Mouse (Mus musculus): ENCODE measurements at regions not wholly inside any gene's neighbourhood (a gene's known extent, or its start where the extent isn't known, plus 50 kb on each side); places are given as distances from the start of the nearest gene placed in this dataset.
A peak's percentile ranks its signal among the peaks of the same experiment; 100 is the strongest.
"Not testable (repeated sequence)": the region's sequence is repeated elsewhere in the genome, so short reads cannot be mapped to it uniquely, and the experiment has no call there.

- DNase-seq (ENCODE audit: low spot score in 2 of 2), result no peak
Observed at GRCm38 (mm10) chr14:90488301-90488700, 2017.1 kb upstream of the Pcdh20 start.

GRCm38 (mm10) chr14:90447971-90448370 is 1976.8 kb upstream of the Pcdh20 start:
- DNase-seq (ENCODE audit: low spot score in 2 of 2), result no peak

DNA sequence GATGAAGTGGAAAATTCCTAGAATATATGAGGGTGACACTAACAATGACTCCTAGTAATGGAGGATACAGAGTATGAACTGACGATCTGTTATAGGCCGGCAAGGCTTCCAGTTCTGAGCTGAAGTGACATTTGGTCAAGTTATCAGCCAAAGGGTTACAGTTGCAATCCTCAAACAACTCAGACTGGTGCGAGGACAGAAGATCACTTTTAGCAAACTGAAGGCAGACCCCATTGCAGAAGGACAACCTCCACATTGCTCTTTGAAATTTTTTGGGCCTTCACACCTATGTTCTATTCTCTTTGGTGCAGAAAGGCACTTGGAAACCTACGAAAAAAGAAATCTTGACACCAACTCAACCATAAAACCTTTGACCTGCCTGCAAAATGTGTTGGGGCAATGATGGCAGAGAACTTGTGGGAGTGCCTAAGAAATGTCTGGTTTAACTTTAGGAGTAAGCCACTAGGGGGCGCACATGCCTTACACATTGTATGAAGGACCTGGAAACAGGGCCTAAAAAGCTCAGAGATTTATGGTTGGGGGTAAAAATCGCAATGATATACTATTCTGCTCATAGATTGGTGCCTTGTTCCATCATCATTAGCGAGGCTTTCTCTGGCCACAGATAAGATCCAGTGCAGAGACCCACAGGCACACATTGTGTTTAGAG is 1961.8 kb upstream of the Pcdh20 start:
- DNase-seq (ENCODE audit: low spot score in 2 of 2), result peak; percentile 12 to 25

- no peak for DNase-seq (ENCODE audit: low spot score in 2 of 2)
Observed at GRCm38 (mm10) chr14:90412707-90413106, 1941.5 kb upstream of the Pcdh20 start.

DNA sequence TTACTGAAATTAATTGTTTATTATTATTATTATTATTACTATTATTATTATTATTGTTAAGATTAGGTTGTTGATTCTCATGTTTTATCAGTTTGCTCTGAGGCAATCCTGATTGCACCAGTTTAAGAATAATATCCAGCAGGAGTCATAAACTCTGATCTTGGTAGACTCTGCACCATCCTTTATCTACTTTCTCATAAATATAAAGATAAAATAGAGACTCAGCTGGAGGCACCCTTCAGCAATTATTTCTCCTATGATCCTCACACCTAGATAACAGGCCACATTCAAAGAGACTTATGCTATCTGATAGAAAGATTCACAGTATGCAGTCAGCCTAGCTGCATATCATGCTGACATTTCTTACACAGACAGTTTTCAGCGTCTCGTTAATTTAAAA is 1935.2 kb upstream of the Pcdh20 start:
- no peak for DNase-seq (ENCODE audit: low spot score in 2 of 2)

DNA sequence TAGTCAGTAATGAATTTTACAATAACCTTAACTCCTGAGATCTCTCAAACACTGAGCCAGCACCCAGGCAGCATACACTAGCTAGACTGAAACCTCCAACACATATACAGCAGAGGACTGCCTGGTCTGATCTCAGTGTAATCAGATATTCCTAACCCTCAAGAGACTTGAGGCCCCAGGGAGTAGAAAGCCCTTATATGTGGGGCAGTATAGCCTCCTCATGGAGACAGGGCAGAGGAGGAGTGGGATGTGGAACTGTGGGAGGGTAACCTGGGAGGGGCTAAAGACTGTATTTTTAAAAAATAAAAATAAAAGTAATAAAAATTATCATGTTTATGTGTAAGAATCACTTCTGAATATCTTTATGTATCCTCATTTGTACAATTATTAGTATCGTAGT is 1934.3 kb upstream of the Pcdh20 start:
- DNase-seq (ENCODE audit: low spot score in 2 of 2), result no peak

- no peak for DNase-seq (ENCODE audit: low spot score in 2 of 2)
Observed at GRCm38 (mm10) chr14:90367256-90367936, 1896.2 kb upstream of the Pcdh20 start.

GRCm38 (mm10) chr14:90334541-90334940 is 1863.3 kb upstream of the Pcdh20 start:
- no peak for DNase-seq (ENCODE audit: low spot score in 2 of 2)

DNA sequence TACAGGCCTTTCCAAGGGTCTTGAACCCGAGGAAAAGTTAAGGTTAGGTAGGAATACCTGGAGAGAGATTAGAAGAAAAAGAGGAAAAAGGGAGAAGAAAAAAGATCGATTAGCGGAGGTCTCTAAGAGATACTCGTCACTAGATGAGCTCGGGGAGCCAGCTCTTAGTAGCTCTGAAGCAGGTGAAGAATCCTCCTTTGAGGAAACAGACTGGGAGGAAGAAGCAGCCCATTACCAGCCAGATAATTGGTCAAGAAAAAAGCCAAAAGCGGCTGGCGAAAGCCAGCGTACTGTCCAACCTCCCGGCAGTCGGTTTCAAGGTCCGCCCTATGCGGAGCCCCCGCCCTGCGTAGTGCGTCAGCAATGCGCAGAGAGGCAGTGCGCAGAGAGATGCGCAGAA is 1824.3 kb upstream of the Pcdh20 start:
- DNase-seq (ENCODE audit: low spot score in 2 of 2), result not testable (repeated sequence)

- DNase-seq (ENCODE audit: low spot score in 2 of 2), result no peak
Observed at GRCm38 (mm10) chr14:90246042-90246441, 1774.8 kb upstream of the Pcdh20 start.

GRCm38 (mm10) chr14:90232661-90233060 is 1761.5 kb upstream of the Pcdh20 start:
- DNase-seq (ENCODE audit: low spot score in 2 of 2), result no peak

- no peak for DNase-seq (ENCODE audit: low spot score in 2 of 2)
Observed at GRCm38 (mm10) chr14:90200294-90200693, 1729.1 kb upstream of the Pcdh20 start.

DNA sequence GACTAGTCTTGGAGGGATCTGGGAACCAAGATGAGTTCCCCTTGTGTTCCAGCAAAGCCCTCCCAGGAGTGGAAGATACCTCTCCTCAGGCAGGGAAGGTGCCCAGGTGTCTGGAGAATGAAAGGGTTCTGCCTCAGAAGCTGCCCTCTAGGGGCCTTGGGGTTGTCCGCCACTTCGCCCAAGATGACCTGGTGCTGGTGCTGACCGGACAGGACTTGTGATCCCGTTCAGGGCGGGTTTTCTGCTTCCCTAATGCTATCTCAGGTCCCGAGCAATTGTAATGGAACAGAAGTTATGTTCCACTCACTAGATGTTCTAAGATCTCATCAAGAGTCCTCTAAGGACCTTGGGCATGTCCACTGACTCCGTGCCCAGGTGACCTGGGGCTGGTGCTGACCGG is 1726.6 kb upstream of the Pcdh20 start:
- no peak for DNase-seq (ENCODE audit: low spot score in 2 of 2)

DNA sequence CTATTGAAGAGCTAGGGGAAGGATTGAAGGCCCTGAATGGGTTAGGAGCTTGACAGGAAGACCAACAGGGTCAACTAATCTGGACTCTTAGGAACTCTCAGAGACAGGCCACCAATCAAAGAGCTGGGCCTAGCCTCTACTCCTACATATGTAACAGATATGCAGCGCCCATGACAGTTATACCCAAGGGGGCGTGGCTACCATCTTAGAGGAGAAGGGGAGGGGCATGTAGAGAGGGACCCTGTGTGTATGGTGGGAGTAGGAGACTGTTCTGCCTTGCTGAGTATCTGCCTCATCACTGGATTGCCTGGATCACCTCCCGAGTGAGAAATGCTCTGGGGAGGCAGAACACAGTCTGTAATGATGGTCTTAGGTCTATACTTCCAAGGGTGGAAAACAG is 1701.5 kb upstream of the Pcdh20 start:
- DNase-seq (ENCODE audit: low spot score in 2 of 2), result no peak

Data from right cerebral cortex, postnatal 36 days (tissue).